Mouse (Mus musculus) limb, embryonic 12.5 days (tissue): ENCODE results near the gene Rhno1. TPM values are rescaled to one million over a fixed set of nuclear protein-coding genes. Genes with fewer than 3 reads are reported as not detected.
"Not testable (repeated sequence)": the region's sequence is repeated elsewhere in the genome, so short reads cannot be mapped to it uniquely, and the experiment has no call there.

Experiments used
- ATAC-seq: fragments of 200-750 bp; cut with Nextera tagmentation; 2 replicates; pipeline ENCODE4 v1.8.0; 2017; ENCODE audit warnings: low read depth, moderate TSS enrichment; ENCODE audit not compliant: insufficient number of reproducible peaks, insufficient read depth, low FRiP score, low TSS enrichment
- H3K27ac ChIP-seq: fragments of 300-500 bp; sonication (generic); 2 replicates; pipeline ENCODE4 v1.5.1; 2016; ENCODE audit warnings: mild to moderate bottlenecking, moderate library complexity
- H3K27me3 ChIP-seq: fragments of 300-500 bp; sonication (generic); 2 replicates; pipeline ENCODE4 v1.6.1; 2016; ENCODE audit warnings: mild to moderate bottlenecking, moderate library complexity
- H3K36me3 ChIP-seq: fragments of 300-500 bp; sonication (generic); 2 replicates; pipeline ENCODE4 v1.6.1; 2016; ENCODE audit warnings: mild to moderate bottlenecking, moderate library complexity
- H3K4me1 ChIP-seq: fragments of 300-500 bp; sonication (generic); replicated peaks from 2 replicates; pipeline ENCODE4 v1.6.1; 2016
- H3K4me2 ChIP-seq: fragments of 300-500 bp; sonication (generic); 2 replicates; pipeline ENCODE4 v1.6.1; 2016; ENCODE audit warnings: mild to moderate bottlenecking, moderate library complexity
- H3K4me3 ChIP-seq: fragments of 300-500 bp; sonication (generic); replicated peaks from 2 replicates; pipeline ENCODE4 v1.5.1; 2016; ENCODE audit warnings: mild to moderate bottlenecking
- H3K9ac ChIP-seq: fragments of 300-500 bp; sonication (generic); replicated peaks from 2 replicates; pipeline ENCODE4 v1.6.1; 2016; ENCODE audit warnings: mild to moderate bottlenecking, moderate library complexity
- H3K9me3 ChIP-seq: fragments of 300-500 bp; sonication (generic); 2 replicates; pipeline ENCODE4 v1.6.1; 2016; ENCODE audit warnings: mild to moderate bottlenecking, moderate library complexity
- WGBS: fragments of 180-500 bp; shearing (Covaris S2); methylation state at CpG from one replicate; pipeline ENCODE4 v1.1.7; 2016; 5-methylcytosine and 5-hydroxymethylcytosine counted together
- polyA plus RNA-seq: library from polyadenylated mRNA; unstranded; fragments of >200 nt; fragmentation: Nextera tagmentation; extraction: Ambion mirVana; gene quantifications from 2 replicates; pipeline ENCODE4 v1.2.1, GENCODE M21; 2016

The Rhno1 gene
- polyA plus RNA-seq, 1 experiment from 2014 or later: 177 TPM

DNA sequence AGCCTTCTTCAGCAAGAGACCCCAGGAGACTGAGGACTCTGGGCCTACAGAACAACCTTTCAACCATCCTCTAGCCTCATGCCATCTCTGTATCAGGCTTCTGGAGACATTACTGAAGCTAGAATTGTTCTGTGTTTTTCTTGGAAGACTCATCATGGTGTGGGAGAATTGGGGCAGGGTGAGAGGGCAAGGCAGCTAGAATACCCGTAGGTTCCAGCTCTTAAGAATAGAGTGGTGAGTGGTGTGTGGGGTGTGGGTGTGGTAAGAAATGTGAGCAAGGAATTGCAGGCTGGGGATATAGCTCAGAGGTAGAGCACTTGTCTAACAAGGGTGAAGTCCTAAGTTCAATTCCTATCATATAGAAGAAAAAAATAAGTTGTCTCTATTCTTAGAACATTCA is 22.3 kb upstream of the Rhno1 start:
- Histone ChIP-seq H3K36me3 (no peaks in the 10 kb centered on the region), H3K4me3 (no peak overlapping the region), H3K27ac (no peak overlapping the region), H3K9ac (no peak overlapping the region), H3K9me3 (no peaks in the 10 kb centered on the region), H3K4me2 (no peak overlapping the region), H3K27me3 (no peaks in the 10 kb centered on the region), H3K4me1 (no peaks in the 10 kb centered on the region)
- WGBS: 86% methylated on average over 1 of the region's 1 CpGs
- ATAC-seq: no peak

DNA sequence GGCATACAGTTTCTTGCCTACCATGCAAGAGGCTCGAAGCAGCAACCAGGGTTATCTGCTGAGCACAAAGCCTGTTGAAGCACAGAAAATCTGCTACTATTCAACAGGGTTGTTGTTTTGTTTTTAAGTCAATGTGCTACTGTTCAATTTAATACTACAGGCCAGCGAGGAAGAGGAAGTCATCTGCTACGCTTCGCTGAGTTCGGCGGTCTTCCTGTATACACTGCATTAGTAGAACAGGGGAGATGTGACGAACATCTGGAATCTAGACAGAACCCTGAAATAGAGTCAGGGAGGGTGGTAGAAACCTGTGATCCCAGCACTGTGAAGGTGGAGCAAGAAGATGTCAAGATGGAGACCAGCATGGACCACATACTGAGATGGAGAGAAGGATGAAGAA is 21.0 kb upstream of the Rhno1 start:
- H3K4me3 ChIP-seq: no peak overlapping the region
- H3K27ac ChIP-seq: no peak overlapping the region
- H3K9ac ChIP-seq: no peak overlapping the region
- H3K4me1 ChIP-seq: no peaks in the 10 kb centered on the region
- WGBS: 81% methylated on average over 7 of the region's 7 CpGs
- no peaks in the 10 kb centered on the region for H3K9me3 ChIP-seq
- H3K36me3 ChIP-seq: no peaks in the 10 kb centered on the region
- H3K27me3 ChIP-seq: no peaks in the 10 kb centered on the region
- no peak for ATAC-seq
- no peak overlapping the region for H3K4me2 ChIP-seq

DNA sequence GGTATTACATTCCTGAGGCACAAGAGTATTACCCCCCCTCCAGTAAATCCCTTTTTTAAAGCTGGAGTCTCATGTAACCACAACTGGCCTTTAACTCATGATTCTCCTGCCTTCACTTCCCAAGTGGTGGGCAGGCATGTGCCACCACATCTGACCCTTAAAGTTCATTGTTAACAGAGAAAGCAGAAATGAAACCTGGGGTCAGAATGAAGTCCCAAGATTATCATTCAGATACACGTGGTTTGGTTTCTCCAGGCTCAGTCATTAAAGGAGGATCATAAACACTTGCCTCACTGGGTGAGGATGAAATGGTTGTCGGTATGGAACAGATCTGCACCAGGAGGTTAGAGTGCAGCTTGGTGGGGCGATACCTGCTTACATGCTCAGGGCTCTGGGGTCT is 18.5 kb upstream of the Rhno1 start:
- peaks cover 8% of the 10 kb centered on the region for H3K36me3 ChIP-seq
- no peak overlapping the region for H3K27ac ChIP-seq
- WGBS: 67% methylated on average over 3 of the region's 3 CpGs
- no peak for ATAC-seq
- H3K9ac ChIP-seq: no peak overlapping the region
- no peak overlapping the region for H3K4me2 ChIP-seq
- no peaks in the 10 kb centered on the region for H3K27me3 ChIP-seq
- no peak overlapping the region for H3K4me3 ChIP-seq
- no peaks in the 10 kb centered on the region for H3K4me1 ChIP-seq
- H3K9me3 ChIP-seq: no peaks in the 10 kb centered on the region

GRCm38 (mm10) chr6:128380594-128381167 is 18.0 kb upstream of the Rhno1 start:
- not testable (repeated sequence) for ATAC-seq, H3K4me1 ChIP-seq
- 65% methylated on average over 1 of the region's 1 CpGs for WGBS

DNA sequence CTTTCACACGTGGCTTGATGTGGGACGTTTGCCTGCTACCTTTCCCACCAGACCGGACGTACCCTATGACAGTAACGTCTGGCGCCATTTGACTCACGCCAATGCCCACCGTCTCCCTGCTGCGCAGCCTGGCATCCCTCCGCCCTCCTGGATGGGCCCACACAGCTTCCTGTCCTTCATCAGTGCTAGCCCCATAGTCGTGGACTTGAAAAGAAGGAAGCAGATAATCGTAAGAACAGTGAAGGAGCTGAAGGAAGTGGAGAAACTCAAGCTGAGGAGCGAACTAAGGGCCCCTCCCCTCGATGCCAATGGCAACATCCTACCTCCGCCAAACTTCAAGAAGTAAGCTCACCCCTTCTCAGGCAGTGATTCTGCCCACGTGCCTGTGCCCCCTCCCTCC is 16.9 kb upstream of the Rhno1 start:
- WGBS: 90% methylated on average over 16 of the region's 16 CpGs
- no peak for ATAC-seq
- Histone ChIP-seq H3K9me3 (no peaks in the 10 kb centered on the region), H3K27ac (no peak overlapping the region), H3K27me3 (no peaks in the 10 kb centered on the region), H3K4me2 (no peak overlapping the region), H3K36me3 (peaks cover 20% of the 10 kb centered on the region), H3K4me3 (no peak overlapping the region), H3K9ac (no peak overlapping the region), H3K4me1 (no peaks in the 10 kb centered on the region)

More at GRCm38 (mm10) chr6:128380594-128381167, 18.0 kb upstream of the Rhno1 start:
- not testable (repeated sequence) for H3K27ac ChIP-seq, H3K9ac ChIP-seq, H3K4me2 ChIP-seq, H3K27me3 ChIP-seq, H3K4me3 ChIP-seq, H3K9me3 ChIP-seq
- peaks cover 13% of the 10 kb centered on the region for H3K36me3 ChIP-seq

GRCm38 (mm10) chr6:128376371-128377085 is 13.8 kb upstream of the Rhno1 start:
- no peak overlapping the region for H3K4me3 ChIP-seq
- no peak for ATAC-seq
- no peaks in the 10 kb centered on the region for H3K9me3 ChIP-seq
- no peaks in the 10 kb centered on the region for H3K27me3 ChIP-seq
- H3K9ac ChIP-seq: no peak overlapping the region
- no peak overlapping the region for H3K27ac ChIP-seq
- H3K4me1 ChIP-seq: no peaks in the 10 kb centered on the region
- H3K36me3 ChIP-seq: peaks cover 51% of the 10 kb centered on the region
- H3K4me2 ChIP-seq: no peak overlapping the region
- WGBS: 86% methylated on average over 17 of the region's 17 CpGs

DNA sequence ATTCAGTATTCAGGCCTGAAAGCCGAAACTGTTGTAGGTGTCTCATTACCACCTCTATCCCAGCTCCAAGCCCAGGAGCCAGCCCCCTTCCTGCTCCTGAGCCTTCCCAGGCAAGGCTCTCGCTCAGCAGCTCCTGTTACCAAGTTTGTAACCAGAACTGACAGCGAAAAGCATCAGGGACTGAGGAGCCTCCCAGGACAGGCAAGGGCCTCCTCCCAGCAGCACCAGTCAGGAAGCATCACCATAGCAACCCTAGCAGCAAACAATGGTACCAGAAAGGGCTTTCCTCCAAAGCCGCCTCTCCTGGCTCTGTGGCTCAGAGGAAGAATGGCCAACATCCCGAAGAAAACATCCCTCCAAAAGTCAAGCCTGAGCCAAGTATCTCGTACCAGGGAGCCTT is 12.5 kb upstream of the Rhno1 start, which contains the start of the genes Tex52 and Gm44596:
Gene Tex52, plus strand, starts transcription at position 265 of the 400 bp plus-strand sequence.
Gene Gm44596, plus strand, starts transcription at position 312 of the 400 bp plus-strand sequence.
- Histone ChIP-seq H3K4me1 (no peaks in the 10 kb centered on the region), H3K9ac (no peak within 1 kb of the TSS)
- no peak for ATAC-seq

DNA sequence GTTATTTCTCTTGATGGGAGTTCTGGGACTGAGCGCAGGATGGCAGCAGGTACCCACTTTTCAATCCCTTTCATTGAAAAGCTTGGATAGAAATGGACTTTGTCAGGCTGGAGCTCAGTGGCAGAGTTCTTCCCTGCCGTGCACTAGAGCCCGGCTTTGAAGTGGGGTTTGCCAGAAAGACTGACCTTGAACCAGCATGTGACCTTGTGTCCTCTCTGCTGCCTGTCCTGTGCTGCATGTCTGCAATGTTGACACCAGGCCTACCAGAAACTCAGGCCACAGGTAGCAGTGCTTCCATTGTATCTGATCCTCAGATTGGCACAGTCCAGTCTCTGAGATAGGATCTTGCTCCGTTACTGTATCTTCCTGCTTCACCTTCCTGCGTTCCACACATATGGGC is 7.3 kb upstream of the Rhno1 start:
- H3K9ac ChIP-seq: no peak overlapping the region
- H3K4me2 ChIP-seq: no peak overlapping the region
- H3K27ac ChIP-seq: no peak overlapping the region
- no peak overlapping the region for H3K4me3 ChIP-seq
- ATAC-seq: no peak
- H3K36me3 ChIP-seq: peaks cover 99% of the 10 kb centered on the region
- H3K9me3 ChIP-seq: no peaks in the 10 kb centered on the region
- H3K4me1 ChIP-seq: no peaks in the 10 kb centered on the region
- no peaks in the 10 kb centered on the region for H3K27me3 ChIP-seq
- 91% methylated on average over 5 of the region's 5 CpGs for WGBS

More for the DNA sequence above, 12.5 kb upstream of the Rhno1 start, which contains the start of the genes Tex52 and Gm44596:
- Histone ChIP-seq H3K27ac (no peak within 1 kb of the TSS), H3K4me2 (no peak within 1 kb of the TSS), H3K27me3 (no peaks in the 10 kb centered on the region), H3K36me3 (peaks cover 64% of the 10 kb centered on the region), H3K9me3 (no peaks in the 10 kb centered on the region), H3K4me3 (no peak within 1 kb of the TSS)
- 59% methylated on average over 6 of the region's 6 CpGs for WGBS

DNA sequence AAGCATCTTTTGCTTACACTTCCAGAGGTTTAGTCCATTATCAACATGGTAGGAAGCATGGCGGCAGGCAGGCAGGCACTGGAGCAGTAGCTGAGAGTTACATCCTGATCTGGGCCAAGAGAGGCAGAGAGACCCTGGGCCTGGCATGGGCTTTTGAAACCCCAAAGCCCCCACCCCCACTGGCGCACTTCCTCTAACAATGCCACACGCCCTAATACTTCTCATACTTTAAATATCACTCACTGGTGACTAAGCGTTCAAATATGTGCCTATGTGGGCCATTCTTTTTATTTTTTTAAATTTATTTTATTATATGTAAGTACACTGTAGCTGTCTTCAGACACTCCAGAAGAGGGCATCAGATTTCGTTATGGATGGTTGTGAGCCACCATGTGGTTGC is 3.8 kb upstream of the Rhno1 start:
- Histone ChIP-seq H3K9ac (no peak overlapping the region), H3K9me3 (no peaks in the 10 kb centered on the region), H3K4me2 (no peak overlapping the region), H3K36me3 (peaks cover 64% of the 10 kb centered on the region), H3K27me3 (no peaks in the 10 kb centered on the region), H3K27ac (no peak overlapping the region), H3K4me1 (peaks cover 19% of the 10 kb centered on the region), H3K4me3 (no peak overlapping the region)
- 95% methylated on average over 5 of the region's 5 CpGs for WGBS
- no peak for ATAC-seq

DNA sequence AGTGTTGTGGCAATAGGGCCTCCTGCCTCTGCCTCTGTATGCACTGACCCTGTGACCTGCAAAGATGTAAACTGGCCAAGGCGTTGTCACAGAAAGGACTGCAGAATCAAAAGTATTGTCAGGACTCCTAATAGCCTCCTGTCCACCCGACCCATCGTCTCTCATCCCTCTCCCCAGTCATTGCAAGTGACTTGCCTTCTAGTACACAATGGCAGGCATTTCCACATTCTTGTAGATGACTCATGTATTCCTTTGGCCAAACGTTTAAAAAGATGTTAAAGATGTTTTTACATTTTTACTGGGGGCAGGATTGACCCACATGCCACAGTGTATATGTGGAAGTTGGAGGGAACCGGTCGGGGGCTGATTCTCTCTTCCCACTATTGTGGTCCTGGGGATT is 2.0 kb upstream of the Rhno1 start:
- H3K4me2 ChIP-seq: 0 out of 2 replicates have a peak overlapping the region, but pooled peaks have one; percentile 13
- no peak overlapping the region for H3K9ac ChIP-seq
- H3K27ac ChIP-seq: no peak overlapping the region
- no peaks in the 10 kb centered on the region for H3K9me3 ChIP-seq
- no peak overlapping the region for H3K4me3 ChIP-seq
- ATAC-seq: no peak
- H3K36me3 ChIP-seq: peaks cover 47% of the 10 kb centered on the region
- no peaks in the 10 kb centered on the region for H3K27me3 ChIP-seq
- WGBS: 83% methylated on average over 6 of the region's 6 CpGs
- H3K4me1 ChIP-seq: peaks cover 28% of the 10 kb centered on the region

DNA sequence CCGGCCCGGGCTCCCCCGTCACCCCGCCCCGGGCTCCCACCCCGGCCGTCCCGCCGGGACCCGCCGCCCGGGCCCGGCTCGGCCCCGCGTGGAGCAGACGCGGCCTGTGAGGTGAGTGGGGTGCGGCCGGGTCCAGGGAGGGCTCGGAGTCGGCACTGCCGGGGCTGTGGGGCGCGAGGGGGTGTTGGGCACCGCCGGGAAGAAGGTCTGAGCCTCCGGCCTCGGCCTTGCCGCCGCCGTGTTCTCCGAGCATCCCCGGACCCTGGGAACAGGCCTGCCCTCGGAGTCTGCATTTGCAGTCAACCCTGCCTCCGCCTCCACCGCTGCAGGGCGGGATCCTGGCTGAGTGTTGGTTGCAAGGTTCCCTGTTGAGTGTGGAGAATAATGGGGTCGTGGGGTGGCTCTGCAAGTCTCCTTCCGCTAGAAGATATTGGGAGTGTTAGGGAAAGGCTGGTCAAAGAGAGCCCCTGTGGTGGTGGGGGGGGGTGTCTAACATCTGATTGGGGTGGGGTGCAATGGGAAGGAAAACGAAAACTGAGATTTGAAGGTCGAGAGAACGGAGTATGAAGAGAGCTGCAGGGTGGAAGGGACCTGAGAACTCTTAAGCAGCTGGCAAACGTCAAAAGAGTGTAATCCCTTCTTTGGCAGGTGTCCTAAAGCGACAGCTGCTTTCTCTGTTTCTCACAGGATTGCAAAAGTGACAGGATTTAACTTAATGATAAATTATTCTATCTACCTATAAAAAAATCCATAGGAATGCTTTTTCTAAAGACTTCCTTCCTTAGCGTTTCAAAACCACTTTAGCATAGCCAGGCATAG is 505 bp upstream of the Rhno1 start:
- H3K4me1 ChIP-seq: peaks cover 28% of the 10 kb centered on the region
- H3K9ac ChIP-seq: peak overlapping the region; percentile 88
- peak overlapping the region; percentile 89 for H3K4me2 ChIP-seq
- H3K9me3 ChIP-seq: no peaks in the 10 kb centered on the region
- H3K27me3 ChIP-seq: no peaks in the 10 kb centered on the region
- peaks cover 41% of the 10 kb centered on the region for H3K36me3 ChIP-seq
- H3K4me3 ChIP-seq: peak overlapping the region; percentile 96
- WGBS: under 1% methylated on average over 43 of the region's 46 CpGs
- ATAC-seq: no peak; the same call in none of the 2 replicates
- peak overlapping the region; percentile 96 for H3K27ac ChIP-seq
